Mouse (Mus musculus): Measurements from ENCODE around the gene Dag1.
"Not testable (repeated sequence)": the region's sequence is repeated elsewhere in the genome, so short reads cannot be mapped to it uniquely, and the experiment has no call there.

The Dag1 gene

DNA sequence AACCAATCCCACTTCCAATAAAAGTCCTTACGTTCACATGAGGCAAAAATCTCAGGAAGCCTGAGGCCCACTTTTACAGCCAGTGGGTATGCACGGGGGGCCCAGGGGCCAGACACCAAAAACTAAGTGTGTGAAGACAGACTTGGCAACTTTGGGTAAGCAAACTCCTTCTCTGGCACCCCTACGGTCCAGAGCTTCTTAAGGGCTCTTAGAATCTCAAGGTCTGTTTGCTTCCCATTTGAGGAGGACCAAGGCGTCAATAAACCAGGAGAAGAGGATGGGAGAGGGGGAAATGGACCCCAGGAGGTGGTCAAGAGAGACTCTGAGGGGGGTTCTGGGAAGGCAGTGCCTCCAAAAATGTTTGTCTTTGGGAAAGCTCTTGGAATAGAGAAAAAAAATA is 9.7 kb upstream of the Dag1 start:
- no peak for DNase-seq

DNA sequence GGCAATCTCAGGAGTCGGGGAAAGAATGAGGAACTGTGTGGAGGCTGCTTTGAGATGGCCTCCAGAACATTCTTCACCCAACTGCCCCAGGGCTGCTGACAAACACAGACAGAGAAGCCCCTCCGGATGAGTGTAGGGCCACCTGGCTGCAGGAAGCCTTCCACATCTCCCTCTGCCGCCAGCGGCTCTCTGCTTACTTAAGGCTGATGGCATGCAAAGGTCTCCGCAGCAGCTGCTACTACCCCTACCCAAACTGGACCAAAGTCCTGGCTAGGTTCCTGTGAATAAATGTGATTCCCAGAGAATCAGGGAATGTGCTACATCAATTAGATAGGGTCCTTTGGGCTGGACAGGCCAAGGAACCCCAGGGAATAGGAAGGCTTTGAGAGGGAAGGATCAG is 8.9 kb upstream of the Dag1 start:
- no peak for DNase-seq

DNA sequence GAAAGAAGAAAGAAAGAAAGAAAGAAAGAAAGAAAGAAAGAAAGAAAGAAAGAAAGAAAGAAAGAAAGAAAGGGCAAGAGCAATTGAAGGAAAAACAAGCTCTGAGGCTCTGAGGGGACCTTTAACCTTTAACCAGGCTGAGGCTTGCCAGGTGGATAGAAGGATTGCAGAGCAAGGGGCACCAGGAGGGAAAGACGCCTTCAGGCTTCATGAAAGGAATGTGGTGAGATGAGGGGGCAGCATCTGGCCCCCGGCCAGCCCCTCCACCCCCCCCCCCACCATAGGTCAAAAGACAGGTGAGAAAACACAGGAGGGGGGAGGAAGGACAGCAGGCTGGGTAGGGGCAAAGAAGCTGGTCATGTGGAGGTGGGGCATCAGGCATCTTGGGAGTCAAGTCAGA is 8.2 kb upstream of the Dag1 start:
- peak; percentile 44 for DNase-seq

DNA sequence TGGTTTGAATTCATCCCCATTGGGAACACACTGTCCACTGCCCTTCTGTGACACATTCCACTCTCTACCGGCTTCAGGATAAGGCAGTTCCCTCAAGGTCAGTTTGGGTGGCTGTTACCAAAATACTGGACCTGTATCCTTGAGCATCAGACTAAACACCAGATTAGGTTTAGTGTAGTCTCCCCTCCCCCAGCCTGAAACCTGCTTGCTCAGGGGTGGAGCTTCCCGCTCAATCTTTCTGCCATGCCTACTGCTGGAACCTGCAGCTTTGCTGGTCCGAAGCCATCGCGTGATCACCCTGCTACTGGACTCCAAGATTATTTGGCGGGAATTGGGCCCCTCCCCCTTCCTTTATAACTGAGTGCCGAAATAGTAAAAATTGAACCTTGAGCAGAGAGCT is 4.9 kb upstream of the Dag1 start:
- not testable (repeated sequence) for DNase-seq

DNA sequence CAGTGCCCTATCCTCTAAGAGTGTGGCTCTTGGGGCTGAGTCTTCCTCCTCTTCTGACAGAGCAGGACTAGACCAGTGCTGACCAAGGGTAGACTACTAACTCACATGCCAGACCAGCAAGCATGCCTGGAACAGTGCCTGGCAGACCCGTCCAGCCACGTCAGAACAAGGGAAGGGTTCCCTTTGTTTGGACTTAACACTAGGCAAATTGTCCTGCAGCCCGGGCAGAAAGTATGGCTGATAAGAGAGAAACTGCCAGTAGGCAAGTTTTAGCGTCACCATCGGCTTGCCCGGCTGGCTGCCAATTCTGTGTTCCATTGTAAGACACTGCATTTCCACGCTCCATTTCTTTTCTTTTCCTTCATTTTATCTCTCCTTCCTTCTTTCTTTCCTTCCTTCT is 3.9 kb upstream of the Dag1 start:
- peak; percentile 21 for DNase-seq

DNA sequence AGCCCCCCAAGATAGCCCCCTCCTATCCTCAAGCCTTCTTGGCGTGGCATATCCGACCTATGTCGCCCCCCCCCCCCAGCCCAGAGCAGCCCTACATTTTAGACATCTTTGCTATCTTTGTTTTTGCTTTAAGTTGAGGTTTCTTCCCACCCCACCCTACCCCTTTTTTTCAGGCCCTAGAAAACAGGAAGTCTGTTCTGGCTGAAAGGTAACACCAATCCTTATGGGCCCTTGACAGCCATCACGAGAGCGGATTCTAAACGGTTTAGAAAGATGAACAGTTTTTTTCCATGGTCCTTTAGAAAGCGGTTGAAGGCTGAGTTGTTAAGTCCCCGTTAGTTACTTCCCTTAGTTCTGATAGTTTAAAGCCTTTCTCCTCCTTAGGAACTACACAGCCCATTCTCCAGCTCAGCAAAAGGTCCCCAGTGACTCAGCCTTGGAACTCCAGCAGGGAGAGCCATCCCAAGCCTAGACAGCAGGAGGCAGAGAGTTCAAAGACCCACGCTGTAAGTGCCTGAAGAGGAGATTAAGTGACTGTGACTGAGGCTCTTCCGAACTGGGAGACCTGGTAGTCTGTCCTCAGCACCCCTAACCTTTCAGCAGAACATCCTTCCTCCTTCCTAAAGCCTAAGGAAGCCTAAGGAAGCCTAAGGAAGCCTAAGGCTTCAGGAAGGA is 2.6 kb upstream of the Dag1 start:
- DNase-seq, result no peak

DNA sequence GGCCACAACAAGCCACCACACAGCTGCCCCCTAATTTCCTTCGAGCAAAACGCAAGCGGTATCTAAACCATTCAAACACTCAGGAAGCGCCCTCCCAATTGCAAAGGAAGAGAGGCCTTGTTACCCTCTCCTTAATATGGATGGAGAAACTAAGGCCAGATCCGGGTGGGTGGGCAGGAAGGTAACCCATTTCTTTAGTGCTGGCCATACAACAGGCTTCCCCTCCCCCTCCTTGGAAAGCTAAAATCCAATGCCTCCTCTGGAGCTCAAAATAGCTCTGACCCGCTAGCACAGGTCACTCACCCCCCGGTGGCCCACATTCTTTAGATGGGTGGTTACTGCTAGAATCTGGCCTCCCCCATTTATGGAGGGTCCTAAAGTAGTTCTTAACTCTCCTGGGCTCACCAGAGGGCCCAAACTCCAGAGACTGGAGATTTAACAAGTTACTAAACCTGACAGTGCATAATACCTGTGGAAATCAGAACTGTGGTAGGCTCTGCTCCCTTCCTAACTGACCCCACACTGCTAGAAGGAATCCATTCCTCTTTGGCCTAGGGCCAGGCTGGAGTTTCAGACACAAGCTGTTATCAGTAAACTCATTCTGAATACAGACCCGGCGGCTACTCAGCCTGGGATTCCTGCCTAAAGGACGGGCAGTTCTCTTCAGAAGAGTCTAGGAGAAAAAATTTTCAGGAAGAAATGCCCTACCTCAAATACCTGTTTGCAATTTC is 598 bp upstream of the Dag1 start:
- peak; percentile 78 for DNase-seq

DNA sequence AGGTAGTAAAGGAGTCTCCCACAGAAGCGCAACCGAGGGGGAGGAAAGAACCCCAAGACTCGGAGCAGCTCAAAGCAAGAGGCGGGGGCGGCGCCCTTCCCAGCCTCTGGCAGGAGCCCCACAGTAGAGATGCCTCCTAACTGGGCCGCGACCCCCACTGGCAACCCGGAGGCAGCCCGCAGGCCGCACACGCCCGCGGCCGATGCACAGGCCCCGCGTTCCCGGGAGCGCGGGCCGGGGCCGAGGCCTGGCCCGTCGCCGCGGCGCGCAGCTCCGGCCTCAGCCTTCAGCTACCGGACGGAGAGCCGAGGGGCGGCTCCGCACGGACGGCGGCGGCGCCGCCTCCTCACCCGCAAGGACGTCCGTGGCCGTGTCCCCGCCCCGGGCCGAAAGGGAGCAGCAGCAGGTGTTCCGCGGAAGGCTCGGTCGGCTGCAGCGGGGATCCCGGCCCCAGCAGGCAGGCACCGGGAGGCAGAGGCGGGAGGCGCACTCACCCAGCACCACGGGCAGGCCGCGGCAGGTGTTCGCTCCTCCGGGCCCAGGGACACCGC is 552 bp downstream of the Dag1 start:
- DNase-seq, result no peak

DNA sequence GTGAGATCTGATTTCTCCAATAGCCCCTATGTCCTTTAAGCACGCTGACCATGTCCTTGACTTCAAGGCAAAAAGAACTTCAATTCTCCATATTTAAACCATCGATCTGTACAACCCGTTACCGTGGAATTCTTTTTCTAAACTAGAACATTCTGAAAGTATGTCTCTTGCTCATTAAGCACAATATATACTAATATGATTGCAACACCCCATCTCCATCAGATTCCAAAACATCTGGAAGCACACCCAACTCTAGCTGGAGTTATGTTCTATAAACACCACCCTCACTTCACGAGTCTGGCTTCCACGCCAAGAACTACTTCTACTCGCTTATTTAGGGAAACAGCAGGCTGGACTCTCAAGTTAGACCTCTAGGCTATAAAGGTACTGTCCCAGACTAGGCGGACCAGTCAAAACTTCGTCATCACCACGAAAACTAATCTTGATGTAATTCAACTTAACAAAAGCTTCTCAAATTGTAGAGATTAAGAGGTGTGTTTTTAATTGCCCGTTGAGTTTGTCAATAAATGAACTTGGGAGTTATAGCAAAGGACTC is 1.2 kb downstream of the Dag1 start:
- no peak for DNase-seq

DNA sequence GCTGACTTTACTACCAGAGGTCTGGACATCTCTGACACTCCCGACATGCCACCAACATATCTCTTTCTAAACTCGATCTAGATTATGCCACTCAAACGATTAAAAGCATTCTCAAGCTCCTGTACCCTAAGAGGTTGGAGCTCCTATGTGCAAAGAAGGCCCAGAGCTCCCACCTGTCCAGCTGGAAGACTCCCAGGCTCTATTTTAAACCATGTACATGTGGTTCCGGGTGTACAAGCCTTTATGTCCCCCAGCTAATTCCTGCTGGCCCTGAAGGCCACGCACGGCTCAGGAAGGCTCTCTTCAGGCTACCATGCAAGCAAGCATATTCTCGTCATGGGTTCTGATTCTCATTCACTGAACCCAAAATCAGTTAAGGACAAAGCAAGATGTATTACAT is 1.9 kb downstream of the Dag1 start:
- no peak for DNase-seq

DNA sequence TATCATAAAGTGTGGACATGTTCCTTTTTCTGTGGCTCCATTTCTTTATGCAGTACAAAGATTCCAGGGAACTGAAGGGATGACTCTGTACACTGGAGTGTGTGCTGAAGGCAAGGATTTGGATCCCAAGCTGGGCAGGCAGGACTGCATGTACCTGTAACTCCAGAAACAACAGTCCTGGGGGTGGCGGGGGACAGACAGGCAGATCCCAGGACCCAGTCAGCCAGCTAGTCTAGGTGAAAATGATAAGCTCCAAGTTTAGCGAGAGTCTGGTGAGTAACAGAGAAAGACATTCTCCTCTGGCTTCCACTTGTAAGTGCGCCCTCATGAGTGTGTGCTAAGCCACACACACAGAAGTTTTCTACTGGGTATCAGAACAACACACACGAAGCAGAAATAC is 3.2 kb downstream of the Dag1 start:
- DNase-seq, result no peak

DNA sequence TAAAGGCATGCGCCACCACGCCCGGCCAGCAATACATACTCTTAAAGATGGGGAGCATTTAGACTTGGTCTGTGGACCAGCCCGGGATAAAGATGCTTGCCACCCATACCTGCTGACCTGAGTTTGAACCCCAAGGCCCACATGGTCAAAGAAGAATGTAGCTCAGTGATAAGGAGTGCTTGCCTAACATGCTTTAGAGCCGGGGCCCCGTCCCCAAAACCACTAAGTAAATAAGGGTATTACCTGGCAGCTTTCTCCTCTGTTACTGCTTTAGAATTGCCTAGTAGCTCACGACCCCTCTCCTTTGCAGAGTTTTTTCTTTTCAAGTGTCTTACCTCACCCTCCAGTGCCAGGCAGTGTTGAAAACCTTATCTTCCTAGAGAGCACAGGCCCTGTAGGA is 11.0 kb downstream of the Dag1 start:
- no peak for DNase-seq

DNA sequence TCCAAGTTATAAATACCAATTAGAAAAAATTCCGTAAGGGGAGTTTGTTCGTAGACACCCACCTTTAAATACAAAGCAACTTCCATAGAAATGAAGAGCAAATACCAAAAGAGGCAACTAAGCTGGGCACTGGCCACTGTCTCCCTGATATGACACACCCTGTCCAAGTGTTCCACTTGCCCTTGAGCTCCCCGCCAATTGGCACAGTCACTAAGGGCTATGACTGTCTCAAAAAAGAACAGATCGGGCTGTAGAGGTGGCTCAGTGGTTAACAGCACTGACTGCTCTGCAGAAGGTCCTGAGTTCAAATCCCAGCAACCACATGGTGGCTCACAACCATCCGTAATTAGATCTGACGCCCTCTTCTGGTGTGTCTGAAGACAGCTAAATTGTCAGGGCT is 11.9 kb downstream of the Dag1 start:
- no peak for DNase-seq

DNA sequence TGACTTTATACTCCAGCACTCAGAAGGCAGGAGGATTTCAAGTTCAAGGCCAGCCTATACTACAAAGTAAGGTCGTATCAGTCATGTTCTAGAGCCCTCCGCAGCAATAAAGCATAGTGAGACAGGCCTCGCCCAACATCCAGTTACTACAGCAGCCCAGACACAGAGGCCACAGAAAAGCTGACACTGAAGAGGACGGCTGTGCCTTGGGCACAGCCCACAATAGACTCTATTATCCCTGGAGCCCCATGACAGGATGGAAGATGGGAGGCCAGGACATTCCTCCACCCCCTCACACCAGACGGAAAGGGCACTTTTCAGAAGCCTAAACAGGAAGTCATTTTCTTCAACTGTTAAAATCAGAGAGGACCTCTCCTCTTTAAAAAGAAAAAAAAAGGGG is 14.8 kb downstream of the Dag1 start:
- no peak for DNase-seq

DNA sequence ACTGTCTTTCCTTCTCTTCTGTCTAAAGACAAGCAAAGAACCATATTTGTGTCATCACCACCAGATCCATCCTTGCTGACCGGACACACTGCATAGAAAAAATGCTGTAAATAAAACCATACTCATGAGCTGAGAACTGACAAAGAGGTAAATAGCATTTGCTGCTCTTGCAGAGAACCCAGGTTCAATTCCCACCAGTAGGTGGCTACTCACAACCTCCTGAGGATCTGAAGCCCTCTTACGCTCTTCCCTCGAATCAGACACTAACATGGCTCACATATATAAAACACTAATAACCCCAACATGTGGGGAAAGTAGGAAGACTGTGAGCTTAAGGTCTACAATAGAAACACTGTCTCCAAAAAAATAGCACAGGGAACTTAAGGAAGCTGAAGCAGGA is 18.8 kb downstream of the Dag1 start:
- no peak for DNase-seq

DNA sequence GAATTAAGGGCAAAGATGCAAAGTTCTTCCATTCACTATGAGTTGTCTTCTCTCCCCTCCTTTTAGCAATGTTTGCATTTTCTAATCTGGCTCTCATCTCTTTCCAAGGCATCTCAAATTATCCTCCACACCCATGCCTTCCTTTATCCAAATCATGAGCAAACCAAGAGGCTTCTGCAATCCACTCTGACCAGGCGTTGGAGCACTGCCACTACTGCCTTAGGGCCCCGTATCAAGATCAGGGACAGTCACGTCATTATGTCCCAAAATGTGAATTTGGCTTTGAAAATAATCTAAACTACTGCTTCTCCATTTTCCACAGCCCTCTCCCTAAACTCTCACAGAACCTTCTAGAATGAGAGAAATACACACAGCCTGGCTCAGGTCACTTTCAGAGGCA is 19.2 kb downstream of the Dag1 start:
- DNase-seq, result no peak

DNA sequence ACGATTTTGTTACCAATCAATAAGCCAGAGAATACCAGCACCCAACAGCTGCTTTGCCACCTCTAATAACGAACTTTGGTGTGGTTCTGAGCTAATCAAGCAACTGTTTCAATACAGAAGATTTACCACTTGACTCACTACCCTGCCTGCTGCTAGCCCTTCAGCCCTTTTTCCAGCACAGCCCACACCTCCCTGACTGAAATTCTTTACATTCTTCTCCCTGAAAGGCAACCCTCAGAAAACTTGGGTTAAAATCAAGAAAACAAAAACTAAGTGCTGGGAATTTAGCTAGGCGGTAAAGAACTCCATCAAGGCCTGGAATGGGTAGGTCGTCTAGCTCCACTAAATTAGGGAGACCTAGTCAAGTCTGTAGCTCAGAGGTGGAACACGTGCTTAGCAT is 23.8 kb downstream of the Dag1 start:
- no peak for DNase-seq

DNA sequence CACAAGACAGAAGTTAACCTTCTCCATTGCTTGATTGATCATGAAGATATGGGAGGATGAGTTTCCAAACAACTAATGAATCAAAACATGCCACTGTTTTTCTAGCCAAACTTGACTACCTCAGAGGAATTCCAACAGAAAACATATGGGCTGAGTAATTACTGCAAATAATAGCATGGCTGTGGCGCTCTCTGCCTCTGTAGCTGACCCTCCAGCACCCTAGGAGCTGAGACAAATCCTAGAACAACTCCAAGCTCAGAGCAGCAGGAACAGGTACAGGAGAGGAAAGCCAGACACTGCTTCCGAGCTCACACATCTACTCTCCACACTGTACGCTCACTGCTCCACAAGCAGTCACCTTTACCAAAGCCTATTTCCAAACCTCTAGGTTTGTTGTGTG is 24.9 kb downstream of the Dag1 start:
- no peak for DNase-seq

DNA sequence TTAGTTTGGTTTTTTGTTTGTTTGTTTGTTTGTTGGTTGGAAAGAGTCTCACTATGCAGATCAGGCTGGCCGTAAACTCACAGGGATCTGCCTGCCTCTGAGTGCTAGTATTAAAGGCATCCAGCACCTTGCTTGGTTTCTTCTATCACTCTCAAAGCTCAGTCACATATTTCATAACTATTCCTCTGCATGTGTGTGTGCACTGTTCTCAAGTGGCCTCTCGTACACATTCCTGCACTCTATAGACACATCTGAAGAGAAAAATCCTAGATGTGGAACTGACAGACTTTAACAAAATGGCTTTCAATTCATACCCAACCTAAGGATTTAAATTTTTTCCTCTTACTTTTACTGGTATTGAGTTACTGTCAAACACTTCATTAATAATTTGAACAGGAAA is 25.4 kb downstream of the Dag1 start:
- no peak for DNase-seq

DNA sequence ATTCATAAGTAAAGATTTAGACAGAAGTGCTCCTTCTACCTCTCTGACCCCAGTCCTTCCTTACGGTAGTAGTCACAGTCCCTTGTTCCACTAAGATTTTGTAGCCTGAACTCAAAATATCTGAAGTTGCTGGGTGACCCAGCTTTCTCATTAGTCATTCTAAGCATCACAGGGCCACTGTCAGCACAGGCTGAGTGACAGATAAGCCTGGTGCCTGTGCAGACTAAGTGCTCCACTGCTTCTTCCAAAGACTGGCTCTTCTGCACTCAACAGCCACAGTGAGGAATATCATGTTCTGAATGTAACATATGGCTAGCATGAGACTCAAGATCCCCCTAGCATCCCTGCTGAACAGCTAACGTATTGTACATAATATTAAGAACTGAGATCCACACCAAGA is 29.1 kb downstream of the Dag1 start:
- no peak for DNase-seq

DNA sequence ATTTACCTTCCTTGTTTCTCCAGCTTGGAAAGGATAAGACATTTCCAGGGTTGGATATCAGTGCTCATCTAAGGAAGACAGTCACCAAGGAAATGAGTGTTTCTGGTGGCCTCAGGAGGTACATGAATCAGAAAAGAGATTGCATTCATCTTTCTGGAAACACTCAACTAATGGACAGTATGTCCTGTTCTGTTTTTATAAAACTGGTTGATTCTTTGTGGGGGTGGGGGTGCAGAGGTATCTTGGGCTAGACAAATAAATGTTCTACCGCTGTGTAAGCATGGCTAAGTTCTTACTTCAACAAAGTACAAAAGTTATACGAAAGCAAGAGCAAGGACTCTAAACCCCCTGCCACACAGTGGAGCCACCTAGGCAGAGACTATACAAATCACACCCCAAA is 30.9 kb downstream of the Dag1 start:
- no peak for DNase-seq

DNA sequence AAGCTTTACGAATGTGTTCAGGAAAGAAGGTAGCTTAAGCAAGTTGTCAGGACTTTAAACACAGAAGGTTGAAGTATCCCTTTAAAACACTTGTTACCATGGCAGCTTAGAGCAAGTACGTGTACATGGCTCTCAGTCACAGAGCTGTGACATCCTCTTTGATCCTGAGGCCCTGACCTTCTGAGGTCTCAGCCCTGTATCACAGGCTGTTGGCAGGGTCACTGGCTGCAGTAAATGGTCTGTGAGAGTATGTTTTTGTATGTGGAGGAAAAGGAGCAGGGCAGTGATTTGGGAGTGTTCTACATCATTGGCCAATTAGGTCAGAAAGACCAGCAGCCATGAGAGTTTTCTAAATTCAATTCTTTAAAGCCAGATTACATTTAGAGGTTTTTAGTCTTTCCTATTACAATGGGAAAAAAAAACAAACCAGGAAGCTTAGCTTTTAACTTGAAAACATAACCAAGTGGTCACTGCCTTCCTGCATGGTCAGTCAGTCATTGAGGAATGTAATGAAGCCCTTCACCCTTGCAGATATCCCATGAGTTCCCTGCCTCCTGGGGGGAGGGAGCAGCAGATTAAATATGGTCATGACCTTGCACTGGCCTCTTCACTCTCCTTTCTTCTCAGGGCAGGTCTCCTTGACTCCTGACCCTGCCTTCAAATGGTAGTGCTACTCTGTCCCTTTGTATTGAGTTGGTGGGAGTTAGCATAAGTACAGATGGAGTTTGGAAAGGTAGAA is 35.7 kb downstream of the Dag1 start:
- no peak for DNase-seq

DNA sequence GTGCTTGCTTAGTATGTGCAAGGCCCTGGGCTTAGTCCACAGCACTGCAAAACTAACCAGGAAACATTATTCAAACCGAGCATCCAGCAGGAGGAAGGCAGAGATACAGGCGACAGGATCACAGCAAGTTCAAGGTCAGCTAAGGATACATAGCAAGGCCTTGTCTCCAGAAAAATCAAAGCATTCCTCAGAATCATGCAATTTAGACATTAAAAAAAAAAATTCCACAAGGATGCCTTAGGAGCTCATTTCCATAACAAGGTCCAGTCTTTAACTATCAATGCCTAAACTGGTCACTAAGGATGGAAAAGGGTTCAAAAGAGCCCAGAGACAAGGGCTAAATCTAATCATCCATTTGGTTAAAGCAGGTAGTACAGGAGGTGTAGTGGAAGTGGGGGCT is 38.6 kb downstream of the Dag1 start:
- DNase-seq, result no peak

DNA sequence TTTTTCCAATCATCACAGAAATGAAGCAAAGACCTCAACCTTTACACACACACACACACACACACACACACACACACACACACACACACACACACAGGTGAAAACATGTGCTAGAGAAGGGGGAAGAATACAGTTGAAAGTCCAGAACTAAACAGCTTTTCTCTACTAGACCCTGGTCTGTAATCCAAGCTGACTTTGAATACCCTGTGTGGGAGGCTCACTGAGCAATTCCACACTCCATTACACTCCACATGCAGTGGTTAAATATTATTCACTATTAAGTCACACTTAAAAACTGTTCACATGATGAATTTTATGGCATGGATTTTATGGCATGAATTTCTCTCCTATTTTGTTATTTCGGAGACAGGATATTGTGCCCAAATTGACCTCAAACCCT is 40.1 kb downstream of the Dag1 start:
- DNase-seq, result no peak

Data from kidney, postnatal 10 days (tissue).